Mouse (Mus musculus): ENCODE results near the gene Cdh3. TPM values are rescaled to one million over a fixed set of nuclear protein-coding genes. Genes with fewer than 3 reads are reported as not detected.

Cdh3 gene
- total and polyA plus RNA-seq, 2 experiments from 2014 or later = 1.3 to 1.4 TPM

DNA sequence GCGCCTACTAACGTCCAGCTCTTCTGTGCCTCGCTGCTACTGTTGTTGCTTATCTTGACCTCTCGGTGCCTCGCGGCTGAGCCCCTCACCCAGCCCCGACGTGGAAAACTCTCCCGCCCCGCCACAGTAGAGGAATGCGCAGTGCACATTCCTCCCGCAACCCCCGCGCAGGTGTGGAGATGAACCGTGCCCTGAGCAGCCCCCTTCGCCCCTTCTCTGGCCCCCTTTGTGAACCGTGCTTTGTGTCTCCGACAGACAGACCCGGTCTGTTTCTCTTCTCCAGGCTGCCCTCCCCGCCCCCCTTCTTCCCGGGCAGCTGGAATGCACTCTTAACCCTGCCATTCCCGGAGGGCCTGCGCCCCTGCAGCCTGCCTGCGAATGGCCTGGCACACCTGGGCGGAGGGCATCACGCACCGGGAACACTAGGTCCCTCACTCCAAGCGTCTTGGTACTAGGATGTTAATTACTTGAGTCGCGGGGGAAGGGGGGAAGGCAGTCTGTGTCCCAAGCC is 895 bp downstream of the Cdh3 start:
- DNase-seq (no peak), ATAC-seq (no peak; the same call in 1 of the 2 replicates)
- H3K4me2 ChIP-seq (ENCODE audit: low read depth) = peak overlapping the region; percentile 47
- no peaks in the 10 kb centered on the region for H3K9me3 ChIP-seq (ENCODE audit: low read length)
- 2% methylated on average over 30 of the region's 30 CpGs for WGBS
- H3K36me3 ChIP-seq (ENCODE audit: insufficient read depth) = no peaks in the 10 kb centered on the region
- TF ChIP-seq CTCF (IDR thresholded peaks at IDR 0.05; ENCODE audit: low read depth) = no peak
- H3K4me1 ChIP-seq (ENCODE audit: insufficient read depth) = peaks cover 10% of the 10 kb centered on the region; the same call in 1 of the 2 replicates
- peak overlapping the region; percentile 33 for H3K4me3 ChIP-seq (ENCODE audit: low read depth, low read length)
- H3K27me3 ChIP-seq (ENCODE audit: insufficient read depth, low read length) = peaks cover 53% of the 10 kb centered on the region
- H3K9ac ChIP-seq = no peak overlapping the region
- H3K27ac ChIP-seq (ENCODE audit: low read depth, low read length) = no peak overlapping the region

DNA sequence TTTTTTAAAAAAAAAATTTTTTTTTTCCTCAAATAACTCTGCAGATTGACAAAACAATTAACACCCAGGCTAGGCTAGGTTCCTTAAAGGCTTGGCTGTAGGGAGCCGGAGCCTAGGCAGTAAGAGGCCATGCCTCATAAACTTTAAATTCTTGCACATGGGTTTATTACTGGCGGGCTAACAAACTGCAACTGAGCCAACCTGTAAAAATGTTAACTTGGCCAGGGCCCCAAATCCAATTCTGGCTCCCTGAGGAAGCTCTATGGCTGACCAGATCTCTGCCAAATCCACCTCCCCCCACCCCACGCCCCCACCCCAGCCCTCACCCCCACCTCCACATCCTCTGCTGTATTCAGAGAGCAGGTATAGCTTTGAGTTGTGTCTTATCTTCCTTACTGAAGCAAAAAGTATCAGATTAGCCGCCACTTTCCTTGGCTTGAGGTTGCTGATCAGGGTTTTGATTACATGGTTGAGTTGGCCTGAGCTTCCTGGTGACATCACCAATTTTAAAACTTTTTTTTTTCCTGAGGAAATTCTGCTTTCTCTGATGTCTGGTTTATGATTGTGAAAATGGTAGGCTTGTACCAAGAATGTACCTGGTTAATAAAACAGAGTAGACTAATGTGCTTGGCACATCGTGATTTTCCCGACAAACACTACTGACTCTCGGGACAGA is 1.9 kb downstream of the Cdh3 start:
- H3K9me3 ChIP-seq (ENCODE audit: low read length) = no peaks in the 10 kb centered on the region
- H3K4me2 ChIP-seq (ENCODE audit: low read depth) = no peak overlapping the region
- H3K9ac ChIP-seq = no peak overlapping the region
- WGBS = 53% methylated on average over 7 of the region's 7 CpGs
- ATAC-seq (no peak), DNase-seq (no peak)
- H3K27ac ChIP-seq (ENCODE audit: low read depth, low read length) = no peak overlapping the region
- no peaks in the 10 kb centered on the region for H3K36me3 ChIP-seq (ENCODE audit: insufficient read depth)
- no peak overlapping the region for H3K4me3 ChIP-seq (ENCODE audit: low read depth, low read length)
- peaks cover 46% of the 10 kb centered on the region for H3K27me3 ChIP-seq (ENCODE audit: insufficient read depth, low read length)
- TF ChIP-seq CTCF (IDR thresholded peaks at IDR 0.05; ENCODE audit: low read depth) = no peak
- peaks cover 10% of the 10 kb centered on the region; the same call in 1 of the 2 replicates for H3K4me1 ChIP-seq (ENCODE audit: insufficient read depth)

DNA sequence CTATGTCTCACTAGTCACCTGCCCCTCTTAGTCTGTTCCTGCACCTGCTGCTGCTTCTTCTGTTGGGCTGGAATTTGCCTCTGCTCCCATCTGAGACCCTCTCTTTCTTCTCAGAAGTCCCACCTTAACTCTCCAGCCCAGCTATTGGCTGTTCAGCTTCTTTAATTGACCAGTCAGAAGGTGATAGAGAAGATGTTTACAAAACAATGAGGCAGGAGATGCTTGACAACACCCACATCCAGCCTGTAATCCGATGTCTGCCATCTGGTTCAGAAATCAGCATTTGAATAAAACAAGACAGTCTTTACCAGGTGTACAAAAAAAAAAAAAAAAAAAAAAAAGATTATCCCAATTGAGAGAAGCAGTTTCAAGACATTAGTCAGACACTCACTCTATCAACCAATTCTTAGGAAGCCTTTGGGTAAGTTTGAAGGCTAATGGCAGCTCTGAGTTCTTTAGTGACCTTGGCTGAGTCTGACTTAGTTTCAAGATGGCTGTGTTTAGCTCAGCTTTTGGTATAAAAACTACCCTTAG is 5.3 kb downstream of the Cdh3 start:
- Histone ChIP-seq H3K9ac (no peak overlapping the region), H3K9me3 (ENCODE audit: low read length) (no peaks in the 10 kb centered on the region), H3K4me3 (ENCODE audit: low read depth, low read length) (no peak overlapping the region), H3K4me2 (ENCODE audit: low read depth) (no peak overlapping the region), H3K4me1 (ENCODE audit: insufficient read depth) (peaks cover 5% of the 10 kb centered on the region; the same call in 1 of the 2 replicates), H3K36me3 (ENCODE audit: insufficient read depth) (no peaks in the 10 kb centered on the region), H3K27me3 (ENCODE audit: insufficient read depth, low read length) (peaks cover 22% of the 10 kb centered on the region), H3K27ac (ENCODE audit: low read depth, low read length) (no peak overlapping the region)
- 16% methylated on average over 1 of the region's 1 CpGs for WGBS
- ATAC-seq (no peak), DNase-seq (no peak)
- no peak for TF ChIP-seq CTCF (IDR thresholded peaks at IDR 0.05; ENCODE audit: low read depth)

DNA sequence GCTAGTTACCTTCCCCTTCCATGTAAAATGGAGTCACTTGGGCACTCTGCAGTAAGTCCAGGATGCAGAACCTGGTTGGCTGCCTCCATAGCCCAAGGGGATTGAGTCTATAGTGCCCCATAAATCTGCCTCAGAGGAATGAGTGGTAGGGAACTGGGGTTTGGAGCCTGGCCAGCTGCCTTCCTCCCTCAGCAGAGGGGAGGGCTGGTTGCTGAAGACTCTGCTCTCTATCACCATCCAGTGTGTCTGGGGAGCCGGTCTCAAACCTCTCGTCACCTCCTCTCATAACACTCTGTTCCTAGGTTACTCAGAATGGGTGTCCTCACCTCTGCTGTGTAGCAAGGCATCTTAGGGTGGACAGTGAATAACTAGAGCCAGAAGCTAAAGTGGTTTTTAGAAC is 5.9 kb downstream of the Cdh3 start:
- 78% methylated on average over 2 of the region's 2 CpGs for WGBS
- no peak for TF ChIP-seq CTCF (IDR thresholded peaks at IDR 0.05; ENCODE audit: low read depth)
- H3K36me3 ChIP-seq (ENCODE audit: insufficient read depth) = no peaks in the 10 kb centered on the region
- ATAC-seq (no peak), DNase-seq (no peak)
- no peak overlapping the region for H3K9ac ChIP-seq
- H3K9me3 ChIP-seq (ENCODE audit: low read length) = no peaks in the 10 kb centered on the region
- no peak overlapping the region for H3K4me2 ChIP-seq (ENCODE audit: low read depth)
- no peak overlapping the region for H3K4me3 ChIP-seq (ENCODE audit: low read depth, low read length)
- H3K27me3 ChIP-seq (ENCODE audit: insufficient read depth, low read length) = peaks cover 17% of the 10 kb centered on the region
- no peak overlapping the region for H3K27ac ChIP-seq (ENCODE audit: low read depth, low read length)
- peaks cover 2% of the 10 kb centered on the region; the same call in 1 of the 2 replicates for H3K4me1 ChIP-seq (ENCODE audit: insufficient read depth)

DNA sequence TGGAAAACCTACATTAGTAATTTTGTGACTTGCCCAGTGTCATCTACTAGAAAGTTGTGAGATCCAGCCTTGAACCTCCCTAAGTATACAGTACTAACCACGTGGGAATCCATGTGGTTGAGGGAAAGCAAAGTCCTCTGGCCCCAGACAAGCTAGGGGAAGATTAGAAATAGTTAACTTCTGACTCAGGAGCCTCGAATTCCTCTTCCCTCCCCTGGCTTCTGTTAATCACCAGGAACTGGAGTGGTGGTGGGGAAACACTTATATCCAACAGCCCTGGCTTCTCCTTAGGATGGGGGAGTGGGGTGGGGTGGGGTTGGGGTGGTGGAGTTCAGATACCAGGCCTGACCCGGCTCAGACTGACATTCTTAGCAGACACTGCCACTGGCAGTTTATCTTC is 8.1 kb downstream of the Cdh3 start:
- no peaks in the 10 kb centered on the region for H3K9me3 ChIP-seq (ENCODE audit: low read length)
- ATAC-seq (no peak), DNase-seq (no peak)
- no peak overlapping the region for H3K4me3 ChIP-seq (ENCODE audit: low read depth, low read length)
- no peaks in the 10 kb centered on the region for H3K36me3 ChIP-seq (ENCODE audit: insufficient read depth)
- WGBS = 49% methylated on average over 3 of the region's 3 CpGs
- no peaks in the 10 kb centered on the region for H3K27me3 ChIP-seq (ENCODE audit: insufficient read depth, low read length)
- H3K4me2 ChIP-seq (ENCODE audit: low read depth) = no peak overlapping the region
- no peak for TF ChIP-seq CTCF (IDR thresholded peaks at IDR 0.05; ENCODE audit: low read depth)
- H3K9ac ChIP-seq = no peak overlapping the region
- H3K4me1 ChIP-seq (ENCODE audit: insufficient read depth) = no peaks in the 10 kb centered on the region
- no peak overlapping the region for H3K27ac ChIP-seq (ENCODE audit: low read depth, low read length)

DNA sequence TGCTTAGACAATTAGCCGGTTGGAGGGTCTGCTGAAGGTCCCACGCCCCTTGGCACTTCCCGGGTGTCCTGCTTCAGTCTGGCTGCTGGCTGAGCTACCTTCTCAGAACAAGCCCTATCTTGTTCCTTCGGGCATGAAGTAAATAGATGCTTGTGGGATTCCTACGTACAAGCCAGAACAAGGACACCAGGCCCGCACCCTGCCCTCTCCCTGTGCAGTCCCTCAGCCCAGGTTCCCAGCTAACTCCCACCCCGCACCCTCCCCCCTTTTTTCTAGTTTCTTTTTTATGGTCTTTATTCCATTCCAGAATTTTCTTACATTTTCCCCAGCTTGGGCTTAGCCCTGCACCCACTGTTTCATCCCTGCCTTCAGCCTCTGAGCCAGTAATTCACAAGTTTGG is 9.9 kb downstream of the Cdh3 start:
- no peak overlapping the region for H3K4me2 ChIP-seq (ENCODE audit: low read depth)
- no peak for TF ChIP-seq CTCF (IDR thresholded peaks at IDR 0.05; ENCODE audit: low read depth)
- no peaks in the 10 kb centered on the region for H3K27me3 ChIP-seq (ENCODE audit: insufficient read depth, low read length)
- no peak overlapping the region for H3K27ac ChIP-seq (ENCODE audit: low read depth, low read length)
- H3K9me3 ChIP-seq (ENCODE audit: low read length) = no peaks in the 10 kb centered on the region
- no peak overlapping the region for H3K4me3 ChIP-seq (ENCODE audit: low read depth, low read length)
- DNase-seq = no peak
- H3K36me3 ChIP-seq (ENCODE audit: insufficient read depth) = no peaks in the 10 kb centered on the region
- H3K9ac ChIP-seq = no peak overlapping the region
- WGBS = 83% methylated on average over 7 of the region's 7 CpGs
- ATAC-seq = no peak
- no peaks in the 10 kb centered on the region for H3K4me1 ChIP-seq (ENCODE audit: insufficient read depth)

DNA sequence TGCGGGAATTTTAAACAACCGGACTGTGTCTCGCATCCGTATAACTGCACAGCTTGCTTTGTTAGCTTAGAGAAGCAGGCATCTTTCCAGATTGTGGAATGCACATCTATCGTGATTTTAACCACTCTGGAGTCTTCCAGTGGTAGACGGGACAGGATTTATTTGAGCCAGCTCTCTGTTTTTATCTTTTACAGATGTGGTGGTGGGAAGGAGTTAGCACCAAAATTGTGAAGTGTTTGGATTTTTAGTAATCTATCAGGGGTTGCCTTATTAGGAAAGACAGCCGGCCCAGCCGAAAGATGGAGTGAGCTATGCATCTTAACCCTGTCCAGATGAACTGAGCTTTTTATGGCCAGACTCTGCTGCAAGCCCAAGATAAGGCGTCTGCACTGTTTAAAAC is 11.2 kb downstream of the Cdh3 start:
- no peak for DNase-seq
- Histone ChIP-seq H3K36me3 (ENCODE audit: insufficient read depth) (no peaks in the 10 kb centered on the region), H3K27ac (ENCODE audit: low read depth, low read length) (no peak overlapping the region), H3K4me3 (ENCODE audit: low read depth, low read length) (no peak overlapping the region), H3K9ac (no peak overlapping the region), H3K4me1 (ENCODE audit: insufficient read depth) (no peaks in the 10 kb centered on the region), H3K9me3 (ENCODE audit: low read length) (no peaks in the 10 kb centered on the region), H3K27me3 (ENCODE audit: insufficient read depth, low read length) (no peaks in the 10 kb centered on the region), H3K4me2 (ENCODE audit: low read depth) (no peak overlapping the region)
- TF ChIP-seq CTCF (IDR thresholded peaks at IDR 0.05; ENCODE audit: low read depth) = no peak
- WGBS = 76% methylated on average over 9 of the region's 9 CpGs
- ATAC-seq = no peak

Data from forebrain, postnatal 0 days (tissue).